Mouse (Mus musculus) splenic B cell, adult 2 months (primary cell): ENCODE data around the gene Ttll5.

Source experiments
- DNase-seq: peaks from one replicate; pipeline ENCODE4 v3.0.0-alpha.2; 2011; ENCODE audit warnings: low read depth, low spot score
- H3K27me3 ChIP-seq: 2 replicates; pipeline ENCODE4 v1.6.1; 2012; ENCODE audit warnings: mild to moderate bottlenecking, low read length, moderate library complexity, mixed read lengths; ENCODE audit not compliant: control insufficient read depth, poor library complexity, insufficient read depth, severe bottlenecking
- H3K36me3 ChIP-seq: 2 replicates; pipeline ENCODE4 v1.6.1; 2012; ENCODE audit warnings: mild to moderate bottlenecking, low read length, moderate library complexity, mixed read lengths; ENCODE audit not compliant: control insufficient read depth, poor library complexity, insufficient read depth, severe bottlenecking

Gene Ttll5

GRCm38 (mm10) chr12:86076321-86076901, 252.0 kb downstream of the Ttll5 start:
- Histone ChIP-seq H3K36me3 (no peaks in the 10 kb centered on the region), H3K27me3 (no peaks in the 10 kb centered on the region)
- no peak for DNase-seq

DNA sequence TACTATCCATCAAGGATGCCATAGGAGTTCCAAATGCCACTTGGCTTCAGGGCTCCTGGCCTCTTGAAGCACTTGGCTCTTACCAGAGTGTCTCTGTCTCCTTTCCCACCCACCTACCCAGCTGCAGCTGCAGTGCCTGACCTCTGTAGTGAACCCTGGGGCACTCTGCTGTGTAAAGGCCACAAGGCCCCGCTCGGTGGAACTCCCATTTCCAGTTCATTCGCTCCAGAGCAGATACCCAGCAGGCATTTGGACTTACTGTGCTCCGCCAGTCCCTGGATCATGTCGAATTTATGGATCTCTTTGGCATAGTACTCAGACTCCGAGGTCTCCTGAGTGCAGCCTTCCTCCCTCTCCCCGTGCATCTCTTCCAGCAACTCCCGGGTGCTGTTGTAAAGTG, 252.9 kb downstream of the Ttll5 start:
- Histone ChIP-seq H3K27me3 (no peaks in the 10 kb centered on the region), H3K36me3 (no peaks in the 10 kb centered on the region)
- DNase-seq, result no peak

DNA sequence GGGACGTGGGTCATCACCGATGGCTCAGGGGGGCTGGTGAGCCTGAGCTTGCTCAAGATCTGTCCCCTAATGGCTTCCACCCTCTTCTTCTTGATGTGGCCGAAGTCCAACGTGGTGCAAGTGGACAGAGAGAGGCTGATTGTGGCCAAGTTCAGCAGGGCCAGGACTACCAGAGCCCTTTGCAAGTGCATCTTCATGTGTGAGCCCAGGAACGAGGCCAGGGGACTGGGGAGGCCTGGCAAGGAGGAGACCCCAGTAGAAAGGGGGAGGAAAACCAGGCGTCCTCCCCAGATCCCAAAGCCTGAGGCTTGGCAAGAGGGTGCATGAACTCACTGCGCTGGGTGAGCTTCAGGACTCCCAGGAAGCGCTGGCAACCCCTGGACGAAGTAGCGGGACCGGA, 253.3 kb downstream of the Ttll5 start:
- no peaks in the 10 kb centered on the region for H3K36me3 ChIP-seq
- H3K27me3 ChIP-seq, result peaks cover 3% of the 10 kb centered on the region; the same call in 1 of the 2 replicates
- no peak for DNase-seq

GRCm38 (mm10) chr12:86078176-86078552, 253.7 kb downstream of the Ttll5 start:
- no peak for DNase-seq
- peaks cover 5% of the 10 kb centered on the region; the same call in 1 of the 2 replicates for H3K27me3 ChIP-seq
- H3K36me3 ChIP-seq, result no peaks in the 10 kb centered on the region

- peak; percentile 64 for DNase-seq
- Histone ChIP-seq H3K27me3 (peaks cover 5% of the 10 kb centered on the region; the same call in 1 of the 2 replicates), H3K36me3 (no peaks in the 10 kb centered on the region)
Measured at GRCm38 (mm10) chr12:86078553-86079201, 254.2 kb downstream of the Ttll5 start, which contains the start of gene Tgfb3. Gene Tgfb3 (minus strand): TSS chr12:86079041.

- no peaks in the 10 kb centered on the region for H3K36me3 ChIP-seq
- peak; percentile 90 for DNase-seq
- H3K27me3 ChIP-seq, result peaks cover 5% of the 10 kb centered on the region; the same call in 1 of the 2 replicates
Measured at GRCm38 (mm10) chr12:86079202-86079667, 254.8 kb downstream of the Ttll5 start.

GRCm38 (mm10) chr12:86082481-86083012, 258.1 kb downstream of the Ttll5 start, which contains the start of gene Ift43:
Gene Ift43 (plus strand): TSS chr12:86082541.
- Histone ChIP-seq H3K27me3 (peaks cover 5% of the 10 kb centered on the region; the same call in 1 of the 2 replicates), H3K36me3 (no peaks in the 10 kb centered on the region)
- DNase-seq, result peak; percentile 43

GRCm38 (mm10) chr12:86085873-86086272, 261.4 kb downstream of the Ttll5 start:
- DNase-seq, result no peak
- Histone ChIP-seq H3K27me3 (peaks cover 5% of the 10 kb centered on the region; the same call in 1 of the 2 replicates), H3K36me3 (no peaks in the 10 kb centered on the region)

DNA sequence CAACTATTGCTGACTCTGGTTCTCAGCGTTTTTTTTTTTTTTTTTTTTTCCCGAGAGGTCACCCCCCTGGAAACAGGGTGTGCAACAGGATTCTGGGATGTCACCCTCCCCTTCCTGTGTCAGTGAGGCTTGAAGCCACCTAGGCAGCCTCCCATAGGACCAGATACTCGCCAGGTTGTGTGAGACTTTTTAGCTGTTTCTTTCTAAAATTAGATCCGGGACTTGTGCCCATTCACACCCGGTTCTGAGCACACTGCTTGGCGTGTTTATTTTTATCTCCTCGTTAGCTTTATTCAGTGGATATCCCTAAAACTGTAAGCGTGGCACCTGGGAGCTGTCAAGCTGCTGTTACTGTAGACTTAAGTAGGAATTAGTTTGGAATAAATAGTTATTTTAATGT, 262.1 kb downstream of the Ttll5 start:
- peaks cover 5% of the 10 kb centered on the region; the same call in 1 of the 2 replicates for H3K27me3 ChIP-seq
- no peaks in the 10 kb centered on the region for H3K36me3 ChIP-seq
- no peak for DNase-seq

DNA sequence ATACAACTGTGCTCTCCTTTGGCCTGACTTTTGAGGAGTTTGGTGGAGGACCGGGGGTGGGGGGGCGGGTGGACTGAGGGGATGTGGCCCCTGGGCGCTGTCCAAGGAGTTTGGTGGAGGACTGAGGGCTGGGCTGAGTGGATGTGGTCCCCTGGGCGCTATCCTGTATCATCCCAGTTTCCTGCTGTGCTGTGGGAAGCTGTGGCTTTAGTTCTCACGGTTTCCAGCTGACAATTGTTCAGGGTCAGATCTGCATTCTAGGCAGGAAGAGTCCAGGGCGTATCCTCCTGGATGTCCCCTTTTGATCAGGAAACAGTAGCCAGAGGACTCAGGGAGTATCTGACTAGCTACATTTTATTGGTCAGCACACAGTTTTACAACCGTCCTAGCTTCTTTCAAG, 263.6 kb downstream of the Ttll5 start:
- no peak for DNase-seq
- H3K27me3 ChIP-seq, result no peaks in the 10 kb centered on the region
- H3K36me3 ChIP-seq, result no peaks in the 10 kb centered on the region

GRCm38 (mm10) chr12:86090764-86091163, 266.3 kb downstream of the Ttll5 start:
- H3K27me3 ChIP-seq, result no peaks in the 10 kb centered on the region
- DNase-seq, result no peak
- H3K36me3 ChIP-seq, result no peaks in the 10 kb centered on the region

- no peaks in the 10 kb centered on the region for H3K27me3 ChIP-seq
- DNase-seq, result no peak
Measured at GRCm38 (mm10) chr12:86091601-86092132, 267.2 kb downstream of the Ttll5 start.

GRCm38 (mm10) chr12:86094075-86094474, 269.6 kb downstream of the Ttll5 start:
- DNase-seq, result no peak
- Histone ChIP-seq H3K27me3 (no peaks in the 10 kb centered on the region), H3K36me3 (no peaks in the 10 kb centered on the region)

More at GRCm38 (mm10) chr12:86091601-86092132, 267.2 kb downstream of the Ttll5 start:
- no peaks in the 10 kb centered on the region for H3K36me3 ChIP-seq

- no peaks in the 10 kb centered on the region for H3K36me3 ChIP-seq
- no peaks in the 10 kb centered on the region for H3K27me3 ChIP-seq
- no peak for DNase-seq
Measured at GRCm38 (mm10) chr12:86095806-86096205, 271.3 kb downstream of the Ttll5 start.

- no peaks in the 10 kb centered on the region for H3K36me3 ChIP-seq
- no peak for DNase-seq
Measured at GRCm38 (mm10) chr12:86097781-86098180, 273.3 kb downstream of the Ttll5 start.

More at GRCm38 (mm10) chr12:86097781-86098180, 273.3 kb downstream of the Ttll5 start:
- H3K27me3 ChIP-seq, result no peaks in the 10 kb centered on the region
